Mouse (Mus musculus) CH12.LX (cell line): Measurements from ENCODE around the gene Neurl1a.

ENCODE experiments used
- BHLHE40 ChIP-seq: IDR thresholded peaks from 2 replicates; pipeline ENCODE4 v1.6.1; 2011; ENCODE audit warnings: mild to moderate bottlenecking, low read depth, low read length, improper control_type of control experiment
- CHD2 ChIP-seq: IDR thresholded peaks from 2 replicates; pipeline ENCODE4 v1.6.1; 2011; ENCODE audit warnings: low read length, improper control_type of control experiment
- CTCF ChIP-seq, 2 experiments: IDR thresholded peaks in 1 of 2; conservative IDR thresholded peaks in 1 of 2; 2 replicates each; pipeline ENCODE4 v1.5.1; 2011 to 2012; ENCODE audit warnings: low read depth in 2 of 2, low read length in 2 of 2, improper control_type of control experiment in 1 of 2, inconsistent platforms in 1 of 2, mild to moderate bottlenecking in 1 of 2, moderate library complexity in 1 of 2
- EP300 ChIP-seq: IDR thresholded peaks from 2 replicates; pipeline ENCODE4 v1.6.1; 2011; ENCODE audit warnings: low read length, improper control_type of control experiment
- MAX ChIP-seq: IDR thresholded peaks from 2 replicates; pipeline ENCODE4 v1.6.1; 2011; ENCODE audit warnings: low read length, improper control_type of control experiment
- MEF2A ChIP-seq: IDR thresholded peaks from 2 replicates; pipeline ENCODE4 v1.6.1; 2014; ENCODE audit warnings: low read depth, mild to moderate bottlenecking, inconsistent platforms, low read length, improper control_type of control experiment, borderline replicate concordance
- MXI1 ChIP-seq: IDR thresholded peaks from 2 replicates; pipeline ENCODE4 v1.6.1; 2011; ENCODE audit warnings: mild to moderate bottlenecking, low read depth, low read length, improper control_type of control experiment
- POLR2A ChIP-seq: IDR thresholded peaks from 2 replicates; pipeline ENCODE4 v1.6.1; 2011; ENCODE audit warnings: low read depth, mild to moderate bottlenecking, improper control_type of control experiment, low read length
- RAD21 ChIP-seq: IDR thresholded peaks from 2 replicates; pipeline ENCODE4 v1.6.1; 2011; ENCODE audit warnings: low read depth, mild to moderate bottlenecking, low read length, improper control_type of control experiment, moderate library complexity
- SIN3A ChIP-seq: IDR thresholded peaks from 2 replicates; pipeline ENCODE4 v1.6.1; 2012; ENCODE audit warnings: low read length, improper control_type of control experiment, inconsistent platforms
- TCF12 ChIP-seq: IDR thresholded peaks from 2 replicates; pipeline ENCODE4 v1.6.1; 2014; ENCODE audit warnings: low read depth, mild to moderate bottlenecking, inconsistent platforms, low read length, improper control_type of control experiment
- ZC3H11A ChIP-seq: IDR thresholded peaks from 2 replicates; pipeline ENCODE4 v1.6.1; 2012; ENCODE audit warnings: low read depth, mild to moderate bottlenecking, inconsistent platforms, low read length, improper control_type of control experiment
- ZMIZ1 ChIP-seq: IDR thresholded peaks from 2 replicates; pipeline ENCODE4 v1.6.1; 2012; ENCODE audit warnings: low read depth, mild to moderate bottlenecking, inconsistent platforms, low read length, improper control_type of control experiment
- ZNF384 ChIP-seq: IDR thresholded peaks from 2 replicates; pipeline ENCODE4 v1.6.1; 2012; ENCODE audit warnings: low read depth, low read length, improper control_type of control experiment, inconsistent platforms

GRCm38 (mm10) chr19:47282688-47283215 lies 104.1 kb downstream of the Neurl1a start:
- TF ChIP-seq BHLHE40 (no peak), CTCF (conservative IDR thresholded peaks at IDR 0.05 in 1 of 2, IDR thresholded peaks at IDR 0.05 in 1 of 2; ENCODE audit: low read depth in 2 of 2, low read length in 2 of 2) (no peak), EP300 (no peak), CHD2 (no peak), ZNF384 (no peak), RAD21 (no peak), MEF2A (no peak), MXI1 (no peak), MAX (no peak), SIN3A (no peak), ZMIZ1 (no peak), TCF12 (no peak), POLR2A (no peak), ZC3H11A (no peak)
